Mouse (Mus musculus): ENCODE data around the gene Spryd7. TPM values are rescaled to one million over a fixed set of nuclear protein-coding genes. Genes with fewer than 3 reads are reported as not detected.
"Not testable (repeated sequence)": the region's sequence is repeated elsewhere in the genome, so short reads cannot be mapped to it uniquely, and the experiment has no call there.

Gene Spryd7
- polyA plus RNA-seq, 1 experiment: 15.8 TPM

DNA sequence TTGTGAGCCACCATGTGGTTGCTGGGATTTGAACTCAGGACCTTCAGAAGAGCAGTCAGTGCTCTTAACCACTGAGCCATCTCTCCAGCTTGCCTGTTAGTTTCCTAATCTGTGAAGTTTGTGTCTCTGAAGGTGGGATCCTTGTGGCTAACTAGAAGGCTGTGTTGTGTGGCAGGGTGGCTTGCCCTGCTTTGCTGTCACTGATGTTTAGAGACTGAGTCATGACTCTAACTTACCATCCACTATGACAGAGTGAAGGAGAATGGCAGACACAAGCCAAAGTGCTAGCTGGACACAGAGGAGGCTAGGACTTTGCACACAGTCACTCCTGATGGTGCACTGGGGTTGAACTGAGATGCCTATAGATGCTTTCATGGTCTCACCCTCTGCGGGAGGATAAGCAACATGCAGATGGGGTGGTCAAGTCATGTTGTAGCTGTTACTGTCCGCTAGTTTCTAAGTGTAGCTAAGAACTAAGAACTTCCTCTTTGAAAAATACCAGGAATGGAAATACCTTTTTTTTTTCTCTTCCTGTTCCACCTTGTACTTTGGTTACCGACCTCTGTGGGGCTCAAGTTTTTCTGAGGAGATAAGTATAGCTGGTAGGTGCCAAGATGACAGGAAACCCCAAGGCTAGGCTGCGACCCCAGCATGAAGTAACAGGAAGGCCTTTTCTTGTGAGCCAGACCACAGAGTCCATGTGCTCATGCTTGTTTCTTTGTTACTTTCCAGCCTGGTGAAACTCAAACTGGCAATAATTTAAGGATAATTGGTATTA is 32.8 kb upstream of the Spryd7 start:
- Histone ChIP-seq H3K4me1 (ENCODE audit: control insufficient read depth, insufficient read depth, low read length) (peaks cover 16% of the 10 kb centered on the region), H3K27ac (ENCODE audit: insufficient read depth, low read depth, low read length) (peak overlapping the region; percentile 62), H3K4me3 (ENCODE audit: insufficient read depth, low read length) (no peak overlapping the region)
- no peak for TF ChIP-seq CTCF (IDR thresholded peaks at IDR 0.05; ENCODE audit: low read depth, low read length)
- no peak for TF ChIP-seq POLR2A (IDR thresholded peaks at IDR 0.05; ENCODE audit: borderline replicate concordance, low read depth, low read length)

DNA sequence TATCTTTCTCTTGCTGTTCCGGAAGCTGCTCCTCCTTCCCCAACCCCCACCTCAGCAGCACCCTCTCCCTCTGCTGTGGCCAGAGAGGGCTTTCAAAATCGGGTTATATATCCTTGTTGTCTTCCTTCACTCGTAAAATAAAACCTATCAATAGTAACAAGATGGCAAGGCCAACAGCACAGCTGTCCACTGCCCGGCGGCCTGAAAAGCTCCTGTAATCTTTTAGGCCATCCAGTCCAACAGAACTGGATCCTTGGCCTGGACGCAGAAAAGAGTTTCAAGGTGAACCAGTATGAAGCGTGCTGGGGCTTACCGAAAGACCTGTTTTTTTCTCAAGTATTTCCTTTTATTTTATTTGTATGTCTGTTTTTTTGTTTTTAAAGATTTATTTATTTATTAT is 19.3 kb upstream of the Spryd7 start:
- Histone ChIP-seq H3K4me3 (ENCODE audit: insufficient read depth, low read length) (no peak overlapping the region), H3K27ac (ENCODE audit: insufficient read depth, low read depth, low read length) (no peak overlapping the region), H3K4me1 (ENCODE audit: control insufficient read depth, insufficient read depth, low read length) (peaks cover 6% of the 10 kb centered on the region)
- no peak for TF ChIP-seq POLR2A (IDR thresholded peaks at IDR 0.05; ENCODE audit: borderline replicate concordance, low read depth, low read length)
- no peak for TF ChIP-seq CTCF (IDR thresholded peaks at IDR 0.05; ENCODE audit: low read depth, low read length)

DNA sequence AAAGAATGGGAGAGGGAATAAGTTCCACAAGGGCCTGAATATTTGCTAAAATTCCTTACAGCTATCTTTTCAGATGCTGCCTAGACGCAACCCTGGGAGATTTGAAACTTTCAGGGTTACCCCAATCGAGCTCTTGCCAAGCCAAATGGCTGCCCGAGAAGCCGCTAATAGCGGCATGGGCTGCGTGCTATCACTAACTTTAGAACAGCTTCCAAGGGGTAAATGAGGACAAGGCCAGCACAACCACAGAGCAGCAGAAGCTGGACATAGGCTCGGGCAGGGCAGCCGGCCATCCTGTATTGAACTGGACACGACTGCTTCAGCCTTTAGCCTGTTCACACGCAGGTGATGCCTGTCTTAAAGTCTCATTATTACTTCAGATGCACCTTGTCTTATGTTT is 18.4 kb upstream of the Spryd7 start:
- H3K4me1 ChIP-seq (ENCODE audit: control insufficient read depth, insufficient read depth, low read length): peaks cover 6% of the 10 kb centered on the region
- no peak overlapping the region for H3K27ac ChIP-seq (ENCODE audit: insufficient read depth, low read depth, low read length)
- TF ChIP-seq CTCF (IDR thresholded peaks at IDR 0.05; ENCODE audit: low read depth, low read length): no peak
- TF ChIP-seq POLR2A (IDR thresholded peaks at IDR 0.05; ENCODE audit: borderline replicate concordance, low read depth, low read length): no peak
- H3K4me3 ChIP-seq (ENCODE audit: insufficient read depth, low read length): no peak overlapping the region

DNA sequence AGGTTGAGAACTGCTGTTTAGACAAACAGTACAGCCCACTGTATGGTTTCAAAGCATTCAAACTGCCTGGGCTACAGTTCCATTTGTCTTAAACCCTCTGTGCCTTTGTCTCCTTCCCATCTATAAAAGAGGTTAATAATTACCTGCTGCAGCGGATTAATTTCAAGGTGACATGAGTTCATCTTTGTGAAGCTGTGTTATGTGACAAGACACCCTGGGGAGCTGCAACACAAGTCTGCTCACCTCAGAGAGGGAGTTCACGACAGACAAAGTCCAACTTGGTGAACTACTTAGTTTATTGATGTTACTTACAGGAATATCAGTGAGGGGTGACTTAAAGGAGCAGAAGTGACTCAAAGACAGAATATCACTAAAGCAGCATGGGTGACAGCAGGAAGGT is 15.4 kb upstream of the Spryd7 start:
- Histone ChIP-seq H3K4me1 (ENCODE audit: control insufficient read depth, insufficient read depth, low read length) (peaks cover 6% of the 10 kb centered on the region), H3K4me3 (ENCODE audit: insufficient read depth, low read length) (no peak overlapping the region), H3K27ac (ENCODE audit: insufficient read depth, low read depth, low read length) (no peak overlapping the region)
- TF ChIP-seq POLR2A (IDR thresholded peaks at IDR 0.05; ENCODE audit: borderline replicate concordance, low read depth, low read length) (no peak), CTCF (IDR thresholded peaks at IDR 0.05; ENCODE audit: low read depth, low read length) (no peak)

DNA sequence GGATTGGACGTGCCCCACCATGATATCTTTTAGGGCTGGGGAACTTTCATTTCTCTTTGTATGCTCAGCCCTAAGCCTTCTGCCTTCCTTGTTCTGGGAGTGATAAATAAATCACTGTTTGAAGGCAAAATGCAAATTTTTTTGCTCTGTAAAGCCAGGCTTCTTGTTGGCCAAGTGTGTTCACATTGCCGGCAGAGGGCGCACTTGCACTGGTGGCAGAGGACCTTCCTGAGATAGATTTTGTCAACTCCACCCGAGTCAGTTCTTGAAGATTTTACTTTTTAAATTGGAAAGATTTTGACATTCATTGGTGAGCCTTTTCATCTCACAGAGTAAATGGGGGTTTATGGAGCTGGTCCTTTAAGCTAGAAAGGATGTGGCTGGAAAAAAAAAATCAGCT is 14.7 kb upstream of the Spryd7 start:
- Histone ChIP-seq H3K4me3 (ENCODE audit: insufficient read depth, low read length) (no peak overlapping the region), H3K4me1 (ENCODE audit: control insufficient read depth, insufficient read depth, low read length) (peaks cover 6% of the 10 kb centered on the region), H3K27ac (ENCODE audit: insufficient read depth, low read depth, low read length) (no peak overlapping the region)
- TF ChIP-seq POLR2A (IDR thresholded peaks at IDR 0.05; ENCODE audit: borderline replicate concordance, low read depth, low read length) (no peak), CTCF (IDR thresholded peaks at IDR 0.05; ENCODE audit: low read depth, low read length) (peak; percentile 96)

DNA sequence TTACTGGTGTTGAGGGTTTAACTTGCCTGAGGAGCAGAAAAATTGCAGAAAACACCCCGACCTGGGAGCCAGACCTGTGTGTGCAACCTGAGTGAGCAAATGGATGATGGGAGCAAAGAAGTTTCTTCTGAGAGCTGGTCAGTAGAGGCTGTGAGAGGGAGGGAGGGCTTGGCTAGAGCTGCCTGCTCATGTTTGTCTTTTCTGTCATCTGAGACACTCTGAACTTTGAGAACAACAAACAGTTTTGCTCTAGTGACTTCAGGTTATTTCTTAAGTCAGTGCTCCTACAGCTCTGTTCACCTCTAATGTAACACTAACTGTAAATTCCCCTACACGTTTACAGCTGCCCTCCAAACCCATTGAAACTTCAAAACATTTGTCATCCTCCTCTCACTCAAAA is 12.7 kb upstream of the Spryd7 start:
- Histone ChIP-seq H3K4me1 (ENCODE audit: control insufficient read depth, insufficient read depth, low read length) (peaks cover 6% of the 10 kb centered on the region), H3K4me3 (ENCODE audit: insufficient read depth, low read length) (no peak overlapping the region), H3K27ac (ENCODE audit: insufficient read depth, low read depth, low read length) (no peak overlapping the region)
- TF ChIP-seq CTCF (IDR thresholded peaks at IDR 0.05; ENCODE audit: low read depth, low read length) (no peak), POLR2A (IDR thresholded peaks at IDR 0.05; ENCODE audit: borderline replicate concordance, low read depth, low read length) (no peak)

DNA sequence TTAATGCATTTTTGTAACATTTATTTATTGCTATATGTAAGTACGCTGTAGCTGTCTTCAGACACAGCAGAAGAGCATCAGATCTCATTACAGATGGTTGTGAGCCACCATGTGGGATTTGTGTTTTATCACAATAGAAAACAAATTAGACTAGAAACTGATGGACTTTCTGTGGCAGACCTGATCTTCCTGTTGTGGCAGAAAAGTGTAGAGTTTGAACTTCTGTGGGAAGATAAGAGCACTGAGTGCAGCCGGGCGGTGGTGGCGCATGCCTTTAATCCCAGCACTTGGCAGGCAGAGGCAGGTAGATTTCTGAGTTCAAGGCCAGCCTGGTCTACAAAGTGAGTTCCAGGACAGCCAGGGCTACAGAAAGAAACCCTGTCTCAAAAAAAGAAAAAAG is 9.5 kb upstream of the Spryd7 start:
- not testable (repeated sequence) for H3K4me1 ChIP-seq (ENCODE audit: control insufficient read depth, insufficient read depth, low read length); H3K4me3 ChIP-seq (ENCODE audit: insufficient read depth, low read length); H3K27ac ChIP-seq (ENCODE audit: insufficient read depth, low read depth, low read length)

DNA sequence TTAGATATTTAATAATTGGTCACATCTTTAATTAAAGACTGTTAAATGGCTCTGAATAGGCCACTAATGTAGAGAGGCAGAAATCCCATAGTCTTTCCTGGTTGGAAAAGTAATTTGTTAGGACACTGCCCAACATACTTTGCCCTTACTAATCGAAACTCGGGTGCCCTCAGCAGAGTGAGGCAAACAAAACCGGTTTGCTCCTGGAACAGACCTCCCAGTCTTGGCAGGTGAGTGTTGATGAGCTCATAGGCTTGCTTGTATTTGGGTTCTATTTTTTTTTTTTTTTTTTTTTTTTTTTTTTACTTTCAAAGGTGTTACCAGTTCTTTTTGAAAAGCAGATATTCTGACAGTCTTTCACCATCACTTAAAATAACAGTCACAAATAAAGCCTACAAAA is 3.2 kb upstream of the Spryd7 start:
- H3K4me1 ChIP-seq (ENCODE audit: control insufficient read depth, insufficient read depth, low read length): peaks cover 6% of the 10 kb centered on the region
- TF ChIP-seq CTCF (IDR thresholded peaks at IDR 0.05; ENCODE audit: low read depth, low read length) (no peak), POLR2A (IDR thresholded peaks at IDR 0.05; ENCODE audit: borderline replicate concordance, low read depth, low read length) (no peak)
- no peak overlapping the region for H3K27ac ChIP-seq (ENCODE audit: insufficient read depth, low read depth, low read length)
- H3K4me3 ChIP-seq (ENCODE audit: insufficient read depth, low read length): no peak overlapping the region

DNA sequence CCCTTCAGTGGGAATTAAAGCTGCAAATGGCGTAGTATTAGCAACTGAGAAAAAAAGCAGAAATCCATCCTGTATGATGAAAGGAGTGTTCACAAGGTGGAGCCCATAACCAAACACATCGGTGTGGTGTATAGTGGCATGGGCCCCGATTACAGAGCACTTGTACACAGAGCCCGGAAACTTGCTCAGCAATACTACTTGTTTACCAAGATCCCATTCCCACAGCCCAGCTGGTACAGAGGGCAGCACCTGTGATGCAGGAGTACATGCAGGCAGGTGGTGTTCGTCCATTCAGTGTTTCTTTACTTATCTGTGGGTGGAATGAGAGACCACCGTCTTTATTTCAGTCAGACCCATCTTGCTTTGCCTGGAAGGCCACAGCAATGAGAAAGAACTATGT is 2.2 kb upstream of the Spryd7 start:
- no peak overlapping the region for H3K4me3 ChIP-seq (ENCODE audit: insufficient read depth, low read length)
- H3K27ac ChIP-seq (ENCODE audit: insufficient read depth, low read depth, low read length): no peak overlapping the region
- no peak for TF ChIP-seq CTCF (IDR thresholded peaks at IDR 0.05; ENCODE audit: low read depth, low read length)
- no peak for TF ChIP-seq POLR2A (IDR thresholded peaks at IDR 0.05; ENCODE audit: borderline replicate concordance, low read depth, low read length)
- peaks cover 11% of the 10 kb centered on the region for H3K4me1 ChIP-seq (ENCODE audit: control insufficient read depth, insufficient read depth, low read length)

DNA sequence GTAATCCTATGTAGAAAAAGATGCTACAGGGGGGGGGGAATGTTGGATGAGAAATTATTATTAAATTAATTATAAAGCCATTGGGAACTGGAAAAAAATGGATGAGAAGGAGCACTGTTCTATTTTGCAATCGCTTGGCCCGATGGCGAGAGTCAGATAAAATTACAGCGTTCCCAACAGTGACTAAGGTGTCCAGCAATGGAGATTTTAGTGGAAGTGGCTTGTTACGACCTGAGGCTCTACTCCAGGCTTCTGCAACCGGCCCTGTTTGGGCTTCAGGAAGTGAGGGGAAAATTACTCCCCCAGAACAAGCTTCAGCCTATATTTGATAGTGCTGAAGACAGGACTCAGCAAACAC is 776 bp downstream of the Spryd7 start:
- TF ChIP-seq CTCF (IDR thresholded peaks at IDR 0.05; ENCODE audit: low read depth, low read length): no peak
- TF ChIP-seq POLR2A (IDR thresholded peaks at IDR 0.05; ENCODE audit: borderline replicate concordance, low read depth, low read length): no peak
- H3K27ac ChIP-seq (ENCODE audit: insufficient read depth, low read depth, low read length): peak overlapping the region; percentile 66
- peaks cover 14% of the 10 kb centered on the region for H3K4me1 ChIP-seq (ENCODE audit: control insufficient read depth, insufficient read depth, low read length)
- peak overlapping the region; percentile 88 for H3K4me3 ChIP-seq (ENCODE audit: insufficient read depth, low read length)

DNA sequence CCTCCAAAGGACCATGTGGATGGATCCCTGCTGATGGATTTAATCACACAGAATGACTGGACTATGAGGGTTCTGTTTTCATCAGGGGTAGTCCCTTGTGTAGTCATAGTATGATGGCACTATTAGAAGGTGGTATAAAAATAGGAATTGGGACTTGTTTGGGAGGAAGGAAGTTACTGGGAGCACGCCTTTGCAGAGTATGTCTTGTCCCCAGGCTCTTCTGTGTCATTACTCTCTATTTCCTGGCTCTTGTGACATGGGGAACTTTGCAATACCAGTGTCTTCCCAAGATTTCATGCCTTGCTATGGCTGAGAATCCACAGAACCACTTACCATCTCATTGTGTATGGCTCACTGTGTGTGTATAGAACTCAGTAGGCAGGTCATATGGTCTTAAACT is 8.1 kb downstream of the Spryd7 start:
- Histone ChIP-seq H3K4me3 (ENCODE audit: insufficient read depth, low read length) (no peak overlapping the region), H3K4me1 (ENCODE audit: control insufficient read depth, insufficient read depth, low read length) (peaks cover 15% of the 10 kb centered on the region), H3K27ac (ENCODE audit: insufficient read depth, low read depth, low read length) (peak overlapping the region; percentile 68)
- TF ChIP-seq POLR2A (IDR thresholded peaks at IDR 0.05; ENCODE audit: borderline replicate concordance, low read depth, low read length) (no peak), CTCF (IDR thresholded peaks at IDR 0.05; ENCODE audit: low read depth, low read length) (no peak)

DNA sequence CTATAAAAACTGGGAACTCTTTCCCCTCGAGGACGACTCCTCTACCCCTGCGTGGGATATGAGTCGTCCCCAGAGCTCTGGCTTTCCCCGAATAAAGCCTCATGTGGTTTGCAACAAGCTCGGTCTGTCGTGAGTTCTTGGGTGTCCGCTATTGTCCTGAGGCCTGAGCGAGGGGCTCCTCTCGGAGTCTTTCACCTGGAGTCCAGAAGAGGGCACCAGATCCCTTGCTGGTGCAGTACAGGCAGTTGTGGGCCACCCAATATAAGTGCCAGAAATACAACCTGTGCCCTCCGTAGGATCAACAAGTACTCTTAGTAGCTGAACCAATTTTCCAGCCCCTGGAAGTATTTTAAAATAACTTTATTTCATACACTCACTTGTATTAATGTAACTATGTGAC is 18.9 kb downstream of the Spryd7 start:
- H3K4me3 ChIP-seq (ENCODE audit: insufficient read depth, low read length); H3K4me1 ChIP-seq (ENCODE audit: control insufficient read depth, insufficient read depth, low read length); H3K27ac ChIP-seq (ENCODE audit: insufficient read depth, low read depth, low read length): not testable (repeated sequence)

Data from bone marrow macrophage, adult 2 months (primary cell).